Mouse (Mus musculus): ENCODE data around the gene Olfr1275. TPM values are rescaled to one million over a fixed set of nuclear protein-coding genes. Genes with fewer than 3 reads are reported as not detected.

Gene Olfr1275
- polyA plus RNA-seq (2015; fragmentation: Nextera tagmentation; extraction: Ambion mirVana): not detected in 2 replicates

GRCm38 (mm10) chr2:111235186-111235585 is at the start of gene Olfr1275:
Gene Olfr1275, minus strand, starts transcription at chr2:111235286.

GRCm38 (mm10) chr2:111274006-111274405 is 38.9 kb upstream of the Olfr1275 start, which contains the start of gene Olfr1277:
Gene Olfr1277, minus strand, starts transcription at chr2:111274106.

GRCm38 (mm10) chr2:111254216-111254615 is 19.1 kb upstream of the Olfr1275 start, which contains the start of gene Olfr1276:
Gene Olfr1276, plus strand, starts transcription at chr2:111254516.

GRCm38 (mm10) chr2:111229502-111229901 is 5.6 kb downstream of the Olfr1275 start, which contains the start of gene 4930430A15Rik:
Gene 4930430A15Rik, minus strand, starts transcription at chr2:111229602.

Other genes with a start within 250 kb of the Olfr1275 start
- not detected in 2 replicates for gene Gm13941, start 129.3 kb downstream of the Olfr1275 start, polyA plus RNA-seq (2015; fragmentation: Nextera tagmentation; extraction: Ambion mirVana)
- gene Gm15130, start 82.3 kb downstream of the Olfr1275 start, polyA plus RNA-seq (2015; fragmentation: Nextera tagmentation; extraction: Ambion mirVana): not detected in 2 replicates
- gene 4930430A15Rik, start 5.7 kb downstream of the Olfr1275 start, polyA plus RNA-seq (2015; fragmentation: Nextera tagmentation; extraction: Ambion mirVana): not detected in 2 replicates
- gene Olfr1276, start 19.2 kb upstream of the Olfr1275 start, polyA plus RNA-seq (2015; fragmentation: Nextera tagmentation; extraction: Ambion mirVana): not detected in 2 replicates
- gene Olfr1277, start 38.8 kb upstream of the Olfr1275 start, polyA plus RNA-seq (2015; fragmentation: Nextera tagmentation; extraction: Ambion mirVana): not detected in 2 replicates
- not detected in 2 replicates for gene Olfr1278, start 54.9 kb upstream of the Olfr1275 start, polyA plus RNA-seq (2015; fragmentation: Nextera tagmentation; extraction: Ambion mirVana)
- not detected in 2 replicates for gene Olfr1279, start 65.3 kb upstream of the Olfr1275 start, polyA plus RNA-seq (2015; fragmentation: Nextera tagmentation; extraction: Ambion mirVana)
- gene Olfr1280, start 78.7 kb upstream of the Olfr1275 start, polyA plus RNA-seq (2015; fragmentation: Nextera tagmentation; extraction: Ambion mirVana): not detected in 2 replicates
- not detected in 2 replicates for gene Olfr1281, start 91.2 kb upstream of the Olfr1275 start, polyA plus RNA-seq (2015; fragmentation: Nextera tagmentation; extraction: Ambion mirVana)
- not detected in 2 replicates for gene Olfr1282, start 100.8 kb upstream of the Olfr1275 start, polyA plus RNA-seq (2015; fragmentation: Nextera tagmentation; extraction: Ambion mirVana)
- not detected in 2 replicates for gene Olfr1283, start 131.5 kb upstream of the Olfr1275 start, polyA plus RNA-seq (2015; fragmentation: Nextera tagmentation; extraction: Ambion mirVana)
- gene Olfr1284, start 140.2 kb upstream of the Olfr1275 start, polyA plus RNA-seq (2015; fragmentation: Nextera tagmentation; extraction: Ambion mirVana): not detected in 2 replicates
- gene Olfr1286, start 187.8 kb upstream of the Olfr1275 start, polyA plus RNA-seq (2015; fragmentation: Nextera tagmentation; extraction: Ambion mirVana): not detected in 2 replicates
- not detected in 2 replicates for gene Olfr1287, start 213.9 kb upstream of the Olfr1275 start, polyA plus RNA-seq (2015; fragmentation: Nextera tagmentation; extraction: Ambion mirVana)
- not detected in 2 replicates for gene Olfr1288, start 238.8 kb upstream of the Olfr1275 start, polyA plus RNA-seq (2015; fragmentation: Nextera tagmentation; extraction: Ambion mirVana)
- gene Olfr1289, start 245.5 kb upstream of the Olfr1275 start, polyA plus RNA-seq (2015; fragmentation: Nextera tagmentation; extraction: Ambion mirVana): not detected in 2 replicates

All from neural tube, postnatal 0 days (tissue).